Mouse (Mus musculus) liver, postnatal 0 days (tissue): ENCODE results near the gene Plcb4.

Experiments
- CTCF ChIP-seq: sonication (generic); IDR thresholded peaks from 2 replicates; pipeline ENCODE4 v1.5.1; 2016; ENCODE audit warnings: antibody characterized with exemption, low read depth
- EP300 ChIP-seq: IDR thresholded peaks from 2 replicates; pipeline ENCODE4 v1.6.1; 2016; ENCODE audit warnings: antibody characterized with exemption, low read depth, mild to moderate bottlenecking

- TF ChIP-seq EP300 (no peak), CTCF (no peak)
Measured at GRCm38 (mm10) chr2:135963089-135963488, 304.3 kb downstream of the Plcb4 start.
